Mouse (Mus musculus): ENCODE results near the gene Rtn2. TPM values are rescaled to one million over a fixed set of nuclear protein-coding genes. Genes with fewer than 3 reads are reported as not detected.
A peak's percentile ranks its signal among the peaks of the same experiment; 100 is the strongest.

The Rtn2 gene
- polyA plus RNA-seq, 1 experiment, result 76.2 TPM

DNA sequence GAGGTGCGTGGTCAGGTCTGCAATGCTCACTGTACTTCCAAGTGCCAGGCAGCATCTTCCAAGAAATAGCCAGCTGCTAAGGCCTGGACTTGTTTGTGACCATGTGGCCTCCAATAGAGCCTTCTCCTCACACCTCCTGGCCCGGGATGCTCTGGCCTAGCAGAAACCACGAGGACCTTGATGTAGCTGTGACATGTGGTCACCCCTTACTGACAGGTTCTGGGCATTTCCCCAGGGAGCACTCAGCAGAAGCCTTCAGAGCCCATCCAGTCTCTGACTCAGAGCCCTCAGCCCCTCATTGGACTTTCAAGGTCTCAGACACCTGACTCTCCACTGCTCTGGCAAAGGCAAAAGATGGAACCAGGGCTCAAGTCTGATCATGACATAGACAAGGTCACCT, 37.3 kb upstream of the Rtn2 start:
- WGBS, result 67% methylated on average over 3 of the region's 3 CpGs
- H3K4me3 ChIP-seq (replicated peaks; ENCODE audit: extremely low read depth, low read depth, low read length), result no peak overlapping the region
- no peak for DNase-seq
- no peak for TF ChIP-seq POLR2A (IDR thresholded peaks at IDR 0.05; ENCODE audit: borderline replicate concordance, extremely low read depth, low read depth, low read length)
- TF ChIP-seq CTCF (IDR thresholded peaks at IDR 0.05; ENCODE audit: insufficient read depth, low read length), result no peak
- H3K4me1 ChIP-seq (ENCODE audit: control insufficient read depth, insufficient read depth, low read length), result no peaks in the 10 kb centered on the region; the same call in 1 of the 2 replicates

DNA sequence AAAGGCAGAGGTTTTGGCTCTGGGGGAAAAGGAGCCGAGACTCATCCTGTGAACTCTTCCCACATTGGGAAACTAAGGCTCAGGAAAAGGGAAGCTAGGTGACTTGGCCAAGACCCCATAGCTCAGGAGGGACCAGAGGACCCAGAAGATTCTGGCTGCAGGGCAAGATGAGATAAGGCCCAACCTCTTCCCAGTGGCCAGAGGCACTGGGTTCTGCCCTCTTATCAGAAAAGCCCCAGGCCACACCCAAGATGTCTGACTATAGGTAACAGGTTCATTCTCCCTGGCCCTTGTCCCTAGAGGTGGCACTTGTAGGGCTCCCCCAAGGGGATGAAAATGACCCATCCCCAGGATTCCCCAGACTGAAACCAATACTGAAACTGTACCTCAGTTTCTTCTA, 35.6 kb upstream of the Rtn2 start:
- no peak overlapping the region for H3K4me3 ChIP-seq (replicated peaks; ENCODE audit: extremely low read depth, low read depth, low read length)
- TF ChIP-seq POLR2A (IDR thresholded peaks at IDR 0.05; ENCODE audit: borderline replicate concordance, extremely low read depth, low read depth, low read length), result no peak
- no peak for TF ChIP-seq CTCF (IDR thresholded peaks at IDR 0.05; ENCODE audit: insufficient read depth, low read length)
- no peak for DNase-seq
- WGBS, result 100% methylated on average over 1 of the region's 1 CpGs
- H3K4me1 ChIP-seq (ENCODE audit: control insufficient read depth, insufficient read depth, low read length), result no peaks in the 10 kb centered on the region

DNA sequence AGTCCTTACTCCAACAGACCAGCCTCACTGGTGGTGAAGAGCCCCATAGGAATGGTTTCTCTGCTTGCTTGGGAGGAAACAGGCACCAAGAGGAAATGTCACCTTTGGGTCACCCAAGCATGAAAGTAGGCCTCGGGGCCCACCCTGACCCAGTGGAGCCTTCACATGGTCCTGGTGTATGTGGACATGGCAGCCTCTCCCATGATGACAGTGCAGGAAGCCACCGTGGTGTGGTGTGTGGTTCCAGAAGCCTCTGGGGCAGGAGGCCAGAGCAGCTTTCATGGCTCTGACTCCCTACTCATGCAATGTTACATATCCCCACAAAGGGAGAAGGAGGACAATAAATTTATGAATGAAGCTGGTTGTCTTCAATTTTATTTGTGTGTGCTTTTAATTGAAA, 34.9 kb upstream of the Rtn2 start:
- TF ChIP-seq CTCF (IDR thresholded peaks at IDR 0.05; ENCODE audit: insufficient read depth, low read length) (no peak), POLR2A (IDR thresholded peaks at IDR 0.05; ENCODE audit: borderline replicate concordance, extremely low read depth, low read depth, low read length) (no peak)
- 82% methylated on average over 2 of the region's 2 CpGs for WGBS
- H3K4me3 ChIP-seq (replicated peaks; ENCODE audit: extremely low read depth, low read depth, low read length), result no peak overlapping the region
- DNase-seq, result no peak
- no peaks in the 10 kb centered on the region for H3K4me1 ChIP-seq (ENCODE audit: control insufficient read depth, insufficient read depth, low read length)

DNA sequence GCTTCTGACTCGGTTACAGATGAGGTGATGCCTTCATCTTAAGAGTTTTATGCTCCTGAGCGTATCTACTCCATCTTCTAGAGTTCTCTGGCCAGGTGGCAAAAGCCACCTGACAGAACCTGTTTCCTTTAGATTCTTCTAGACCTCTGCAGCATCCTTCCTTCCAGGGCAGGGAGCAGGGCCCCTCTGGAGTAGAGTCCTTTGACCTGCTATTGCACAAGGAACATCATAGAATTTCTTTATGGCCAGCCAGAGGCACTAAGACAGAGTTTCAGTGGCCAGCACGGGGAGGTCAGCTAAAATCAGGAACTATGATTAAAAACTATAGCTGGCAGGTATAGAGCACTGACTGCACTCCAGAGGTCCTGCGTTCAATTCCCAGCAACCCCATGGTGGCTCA, 30.3 kb upstream of the Rtn2 start:
- no peak for DNase-seq
- H3K4me1 ChIP-seq (ENCODE audit: control insufficient read depth, insufficient read depth, low read length), result no peaks in the 10 kb centered on the region
- 83% methylated on average over 4 of the region's 4 CpGs for WGBS
- TF ChIP-seq CTCF (IDR thresholded peaks at IDR 0.05; ENCODE audit: insufficient read depth, low read length) (no peak), POLR2A (IDR thresholded peaks at IDR 0.05; ENCODE audit: borderline replicate concordance, extremely low read depth, low read depth, low read length) (no peak)
- H3K4me3 ChIP-seq (replicated peaks; ENCODE audit: extremely low read depth, low read depth, low read length), result no peak overlapping the region

DNA sequence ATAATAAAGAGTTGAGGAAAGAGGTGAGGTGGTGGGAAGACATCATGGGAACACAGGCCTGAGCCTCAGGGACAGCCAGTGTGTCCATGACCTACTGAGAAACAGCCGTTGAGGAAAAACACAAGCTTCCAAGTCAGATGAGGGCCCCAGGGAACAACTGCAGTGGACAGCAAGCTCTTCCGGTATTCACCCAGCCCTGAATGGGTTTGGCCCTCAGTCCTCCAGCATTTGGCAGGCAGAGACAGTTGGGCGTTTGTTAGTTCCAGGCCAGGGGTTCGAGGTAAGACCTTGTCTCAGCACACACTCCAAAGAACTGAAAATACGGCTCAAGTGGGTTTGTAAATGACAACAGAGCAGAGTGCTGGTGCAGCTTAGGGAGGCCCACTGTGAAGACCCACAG, 29.0 kb upstream of the Rtn2 start:
- WGBS, result 42% methylated on average over 5 of the region's 5 CpGs
- no peak for DNase-seq

DNA sequence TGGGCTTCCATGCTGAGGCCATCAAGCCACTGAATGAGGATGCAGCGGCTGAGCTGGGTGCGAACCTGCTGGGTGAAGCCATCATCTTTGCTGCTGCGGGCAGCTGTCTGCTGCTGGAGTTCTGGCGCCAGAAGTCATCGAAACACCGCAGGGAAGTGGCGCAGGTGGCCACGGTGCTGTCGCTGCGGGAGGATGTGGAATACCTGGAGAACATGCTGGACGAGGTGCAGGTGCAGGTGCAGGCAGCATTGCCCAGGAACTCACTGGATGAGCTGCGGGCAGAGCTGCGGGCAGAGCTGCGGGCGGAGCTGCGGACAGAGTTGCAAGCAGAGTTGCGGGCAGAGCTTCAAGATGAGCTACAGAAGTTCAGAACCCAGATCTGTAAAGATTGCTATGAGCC, 27.0 kb upstream of the Rtn2 start:
- Histone ChIP-seq H3K4me3 (replicated peaks; ENCODE audit: extremely low read depth, low read depth, low read length) (no peak overlapping the region), H3K4me1 (ENCODE audit: control insufficient read depth, insufficient read depth, low read length) (no peaks in the 10 kb centered on the region; the same call in 1 of the 2 replicates)
- WGBS, result 91% methylated on average over 17 of the region's 17 CpGs
- TF ChIP-seq POLR2A (IDR thresholded peaks at IDR 0.05; ENCODE audit: borderline replicate concordance, extremely low read depth, low read depth, low read length) (no peak), CTCF (IDR thresholded peaks at IDR 0.05; ENCODE audit: insufficient read depth, low read length) (no peak)
- no peak for DNase-seq

More for the DNA sequence above, 29.0 kb upstream of the Rtn2 start:
- no peaks in the 10 kb centered on the region; the same call in 1 of the 2 replicates for H3K4me1 ChIP-seq (ENCODE audit: control insufficient read depth, insufficient read depth, low read length)
- H3K4me3 ChIP-seq (replicated peaks; ENCODE audit: extremely low read depth, low read depth, low read length), result no peak overlapping the region
- TF ChIP-seq CTCF (IDR thresholded peaks at IDR 0.05; ENCODE audit: insufficient read depth, low read length) (no peak), POLR2A (IDR thresholded peaks at IDR 0.05; ENCODE audit: borderline replicate concordance, extremely low read depth, low read depth, low read length) (no peak)

DNA sequence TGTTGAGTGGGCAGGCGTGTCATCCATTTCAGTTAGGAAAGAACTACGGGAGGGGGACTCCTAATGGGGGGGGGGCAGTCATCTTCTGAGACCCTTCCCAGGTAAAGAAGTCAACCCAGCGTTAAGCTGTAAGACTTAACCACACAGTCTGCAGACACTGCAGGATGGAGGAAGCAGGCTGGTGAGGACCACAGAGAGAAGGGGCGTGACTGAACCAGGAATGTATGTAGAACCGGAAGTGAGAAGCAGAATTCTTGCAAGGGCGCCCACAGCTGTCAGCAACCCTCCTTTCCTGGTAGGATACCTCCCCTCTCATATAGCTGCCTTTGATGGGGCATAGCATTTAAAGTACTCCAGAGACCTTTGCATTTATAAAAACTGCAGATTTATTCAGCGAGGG, 25.9 kb upstream of the Rtn2 start:
- Histone ChIP-seq H3K4me1 (ENCODE audit: control insufficient read depth, insufficient read depth, low read length) (no peaks in the 10 kb centered on the region; the same call in 1 of the 2 replicates), H3K4me3 (replicated peaks; ENCODE audit: extremely low read depth, low read depth, low read length) (no peak overlapping the region)
- TF ChIP-seq POLR2A (IDR thresholded peaks at IDR 0.05; ENCODE audit: borderline replicate concordance, extremely low read depth, low read depth, low read length), result no peak
- no peak for TF ChIP-seq CTCF (IDR thresholded peaks at IDR 0.05; ENCODE audit: insufficient read depth, low read length)
- DNase-seq, result no peak
- WGBS, result 72% methylated on average over 7 of the region's 7 CpGs

DNA sequence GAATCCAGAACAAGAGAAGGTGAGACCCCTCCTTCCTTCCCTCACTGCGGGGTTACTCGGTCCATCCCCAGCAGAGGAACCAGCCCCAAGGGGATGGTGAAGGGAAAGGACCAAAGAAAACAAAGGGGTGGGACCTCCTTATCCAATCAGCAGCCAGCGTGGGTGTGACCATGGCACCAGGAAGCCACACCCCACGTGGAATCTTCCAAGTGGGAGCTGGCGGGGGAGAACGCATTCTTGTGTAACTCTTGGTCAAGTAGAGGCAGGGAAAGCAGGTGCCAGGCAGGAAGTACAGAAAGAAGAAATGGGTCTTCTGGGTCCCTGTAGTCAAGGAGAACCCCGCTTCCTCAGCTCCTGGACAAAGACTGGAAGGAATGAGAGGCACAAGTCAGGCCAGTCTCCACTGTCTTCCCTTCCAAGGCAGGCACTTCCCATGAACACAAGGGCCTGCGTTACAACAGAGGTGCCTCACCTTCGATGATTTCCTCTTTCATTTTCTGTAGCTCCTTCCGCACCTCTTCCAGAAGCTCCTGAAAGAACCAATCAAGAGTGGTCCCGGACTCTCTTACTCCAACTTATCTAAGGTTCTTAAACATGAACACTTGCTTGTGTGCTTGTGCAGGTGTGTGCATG, 24.9 kb upstream of the Rtn2 start:
- TF ChIP-seq POLR2A (IDR thresholded peaks at IDR 0.05; ENCODE audit: borderline replicate concordance, extremely low read depth, low read depth, low read length) (0 out of 2 replicates have a peak, but pooled peaks have one; percentile 31), CTCF (IDR thresholded peaks at IDR 0.05; ENCODE audit: insufficient read depth, low read length) (no peak)
- WGBS, result 30% methylated on average over 11 of the region's 11 CpGs
- Histone ChIP-seq H3K4me1 (ENCODE audit: control insufficient read depth, insufficient read depth, low read length) (no peaks in the 10 kb centered on the region; the same call in 1 of the 2 replicates), H3K4me3 (replicated peaks; ENCODE audit: extremely low read depth, low read depth, low read length) (peak overlapping the region; percentile 11)
- DNase-seq, result peak; percentile 81

DNA sequence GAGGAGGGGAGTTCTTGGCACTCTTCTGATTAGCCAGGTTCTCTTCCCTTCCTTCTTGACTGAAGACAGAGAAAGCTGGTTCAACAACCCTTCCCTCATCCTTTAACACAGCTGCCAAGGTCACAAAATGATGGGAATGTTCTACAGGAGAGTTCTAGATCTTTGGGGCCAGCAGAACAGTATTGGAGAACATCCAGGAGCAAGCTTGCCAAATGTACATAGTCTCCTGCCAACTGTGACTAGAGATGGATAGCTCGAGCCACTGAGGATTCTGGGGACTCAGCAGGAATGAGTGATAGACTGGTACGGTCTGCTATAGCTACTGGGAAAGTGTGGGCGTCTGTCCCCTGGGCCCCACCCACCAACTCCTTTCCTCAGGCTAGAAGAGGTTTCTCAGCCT, 24.1 kb upstream of the Rtn2 start:
- H3K4me1 ChIP-seq (ENCODE audit: control insufficient read depth, insufficient read depth, low read length), result no peaks in the 10 kb centered on the region; the same call in 1 of the 2 replicates
- DNase-seq, result no peak
- WGBS, result 26% methylated on average over 3 of the region's 3 CpGs
- no peak for TF ChIP-seq CTCF (IDR thresholded peaks at IDR 0.05; ENCODE audit: insufficient read depth, low read length)
- no peak for TF ChIP-seq POLR2A (IDR thresholded peaks at IDR 0.05; ENCODE audit: borderline replicate concordance, extremely low read depth, low read depth, low read length)
- no peak overlapping the region for H3K4me3 ChIP-seq (replicated peaks; ENCODE audit: extremely low read depth, low read depth, low read length)

DNA sequence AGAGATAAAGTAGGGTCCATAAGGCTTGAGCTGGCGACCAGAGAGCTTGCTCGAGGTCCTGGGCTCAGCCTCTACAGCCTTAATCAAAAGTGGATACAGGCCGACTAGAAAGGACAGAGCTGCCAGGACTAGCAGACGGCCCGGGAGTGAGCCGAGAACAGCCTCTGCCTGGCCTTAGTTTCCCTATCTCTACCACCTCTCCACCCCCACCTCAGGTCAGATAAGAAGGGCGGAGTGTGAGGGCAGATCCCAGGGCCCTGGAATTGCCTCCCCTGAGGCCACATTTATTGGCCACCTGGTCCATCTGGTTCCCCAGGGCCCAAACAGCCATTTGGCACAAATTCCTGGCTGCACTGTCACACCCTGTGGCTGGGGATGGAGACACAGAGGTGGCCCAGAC, 17.3 kb upstream of the Rtn2 start:
- DNase-seq, result no peak
- 67% methylated on average over 7 of the region's 7 CpGs for WGBS
- H3K4me3 ChIP-seq (replicated peaks; ENCODE audit: extremely low read depth, low read depth, low read length), result no peak overlapping the region
- TF ChIP-seq CTCF (IDR thresholded peaks at IDR 0.05; ENCODE audit: insufficient read depth, low read length) (no peak), POLR2A (IDR thresholded peaks at IDR 0.05; ENCODE audit: borderline replicate concordance, extremely low read depth, low read depth, low read length) (no peak)
- H3K4me1 ChIP-seq (ENCODE audit: control insufficient read depth, insufficient read depth, low read length), result peaks cover 25% of the 10 kb centered on the region

Data from lung, adult 2 months (tissue).